Mouse (Mus musculus) kidney, embryonic 16.5 days (tissue): ENCODE measurements around the gene Map4k5. TPM values are rescaled to one million over a fixed set of nuclear protein-coding genes. Genes with fewer than 3 reads are reported as not detected.

Experiments used
- ATAC-seq: fragments of 200-750 bp; cut with Nextera tagmentation; 2 replicates; pipeline ENCODE4 v1.8.0; 2017; ENCODE audit warnings: moderate TSS enrichment; ENCODE audit not compliant: low FRiP score, low TSS enrichment
- H3K27ac ChIP-seq: fragments of 300-500 bp; sonication (generic); 2 replicates; pipeline ENCODE4 v1.5.1; 2014; ENCODE audit warnings: low read length
- H3K27me3 ChIP-seq: fragments of 300-500 bp; sonication (generic); 2 replicates; pipeline ENCODE4 v1.6.1; 2014; ENCODE audit warnings: low read length, control low read depth, mixed read lengths; ENCODE audit not compliant: insufficient read depth
- H3K36me3 ChIP-seq: fragments of 300-500 bp; sonication (generic); 2 replicates; pipeline ENCODE4 v1.6.1; 2014; ENCODE audit warnings: low read length, control low read depth, mixed read lengths; ENCODE audit not compliant: insufficient read depth
- H3K4me1 ChIP-seq: fragments of 300-500 bp; sonication (generic); 2 replicates; pipeline ENCODE4 v1.6.1; 2014; ENCODE audit warnings: low read length, control low read depth, mixed read lengths; ENCODE audit not compliant: insufficient read depth
- H3K4me2 ChIP-seq: fragments of 300-500 bp; sonication (generic); replicated peaks from 2 replicates; pipeline ENCODE4 v1.6.1; 2014; ENCODE audit warnings: low read depth, low read length
- H3K4me3 ChIP-seq: fragments of 300-500 bp; sonication (generic); 2 replicates; pipeline ENCODE4 v1.5.1; 2014; ENCODE audit warnings: mild to moderate bottlenecking, low read length
- H3K9ac ChIP-seq: fragments of 300-500 bp; sonication (generic); replicated peaks from 2 replicates; pipeline ENCODE4 v1.6.1; 2014; ENCODE audit warnings: low read length
- H3K9me3 ChIP-seq: fragments of 300-500 bp; sonication (generic); 2 replicates; pipeline ENCODE4 v1.6.1; 2016; ENCODE audit warnings: low read length, control low read depth
- WGBS: fragments of 180-500 bp; shearing (Covaris S2); extraction: QIAGEN DNeasy Blood & Tissue Kit; methylation state at CpG from one replicate; pipeline ENCODE4 v1.1.7; 2014; 5-methylcytosine and 5-hydroxymethylcytosine counted together
- polyA plus RNA-seq: library from polyadenylated mRNA; unstranded; fragments of >200 nt; fragmentation: Nextera tagmentation; extraction: Ambion mirVana; gene quantifications from 2 replicates; pipeline ENCODE4 v1.2.1, GENCODE M21; 2015

Gene Map4k5
- polyA plus RNA-seq, 1 experiment from 2014 or later, result 31.5 TPM

- Histone ChIP-seq H3K27ac (no peak overlapping the region), H3K9ac (no peak overlapping the region), H3K9me3 (no peaks in the 10 kb centered on the region), H3K4me3 (no peak overlapping the region), H3K36me3 (no peaks in the 10 kb centered on the region; the same call in 1 of the 2 replicates), H3K27me3 (no peaks in the 10 kb centered on the region), H3K4me2 (no peak overlapping the region), H3K4me1 (peaks cover 39% of the 10 kb centered on the region)
- 76% methylated on average over 2 of the region's 2 CpGs for WGBS
- ATAC-seq, result no peak
These were observed 131.4 kb downstream of the Map4k5 start for GRCm38 (mm10) chr12:69761603-69762002.

DNA sequence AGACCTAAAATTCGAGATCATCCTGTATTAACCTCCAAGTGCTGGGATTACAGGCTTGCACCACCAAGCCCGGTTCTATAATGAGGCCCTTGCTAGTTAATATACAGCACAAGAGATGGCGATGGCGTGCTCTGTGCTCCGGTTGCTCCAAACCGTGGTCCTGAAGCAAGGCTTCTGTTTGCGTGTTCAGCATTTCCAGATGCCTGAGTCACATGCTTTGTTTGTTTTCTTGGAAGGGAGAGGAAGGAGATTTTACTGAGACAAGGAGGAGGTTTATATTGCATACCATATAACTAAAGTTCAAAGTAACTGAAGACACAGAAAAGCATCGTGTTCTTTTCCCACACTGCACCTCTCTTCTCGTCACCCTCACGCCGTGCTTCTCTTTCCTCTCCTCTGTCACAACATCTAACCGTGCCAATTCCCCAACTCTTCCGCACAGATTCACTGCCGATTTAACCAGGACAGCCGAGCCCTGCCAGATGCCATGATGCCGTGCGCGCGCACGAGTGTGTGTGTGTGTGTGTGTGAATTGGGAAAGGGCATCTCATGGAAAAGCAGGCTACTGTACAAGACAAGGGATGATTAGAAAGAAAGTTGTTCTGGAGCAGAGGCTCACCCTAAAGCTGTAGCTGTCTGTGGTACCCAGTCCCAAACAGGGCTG lies 132.1 kb downstream of the Map4k5 start:
- Histone ChIP-seq H3K9ac (no peak overlapping the region), H3K4me2 (no peak overlapping the region), H3K27me3 (no peaks in the 10 kb centered on the region), H3K9me3 (no peaks in the 10 kb centered on the region), H3K4me3 (no peak overlapping the region), H3K4me1 (peaks cover 32% of the 10 kb centered on the region), H3K27ac (peak overlapping the region; percentile 36; the same call in 1 of the 2 replicates), H3K36me3 (no peaks in the 10 kb centered on the region; the same call in 1 of the 2 replicates)
- no peak; the same call in 1 of the 2 replicates for ATAC-seq
- WGBS, result 74% methylated on average over 20 of the region's 20 CpGs

- no peaks in the 10 kb centered on the region; the same call in 1 of the 2 replicates for H3K36me3 ChIP-seq
- H3K4me1 ChIP-seq, result peaks cover 27% of the 10 kb centered on the region
- WGBS, result 19% methylated on average over 6 of the region's 6 CpGs
- H3K9ac ChIP-seq, result no peak overlapping the region
- no peaks in the 10 kb centered on the region for H3K27me3 ChIP-seq
- no peak overlapping the region for H3K4me3 ChIP-seq
- no peak for ATAC-seq
- 0 out of 2 replicates have a peak overlapping the region, but pooled peaks have one; percentile 7 for H3K4me2 ChIP-seq
- peak overlapping the region; percentile 71 for H3K27ac ChIP-seq
- no peaks in the 10 kb centered on the region for H3K9me3 ChIP-seq
These were observed 133.0 kb downstream of the Map4k5 start for GRCm38 (mm10) chr12:69760014-69760413.

- Histone ChIP-seq H3K4me1 (peaks cover 27% of the 10 kb centered on the region), H3K4me2 (peak overlapping the region; percentile 56; the same call in 1 of the 2 replicates), H3K4me3 (no peak overlapping the region), H3K9me3 (no peaks in the 10 kb centered on the region), H3K27ac (peak overlapping the region; percentile 88), H3K9ac (0 out of 2 replicates have a peak overlapping the region, but pooled peaks have one; percentile 4), H3K27me3 (no peaks in the 10 kb centered on the region), H3K36me3 (no peaks in the 10 kb centered on the region; the same call in 1 of the 2 replicates)
- 36% methylated on average over 7 of the region's 7 CpGs for WGBS
- ATAC-seq, result no peak
These were observed 133.6 kb downstream of the Map4k5 start for GRCm38 (mm10) chr12:69759267-69759885.

DNA sequence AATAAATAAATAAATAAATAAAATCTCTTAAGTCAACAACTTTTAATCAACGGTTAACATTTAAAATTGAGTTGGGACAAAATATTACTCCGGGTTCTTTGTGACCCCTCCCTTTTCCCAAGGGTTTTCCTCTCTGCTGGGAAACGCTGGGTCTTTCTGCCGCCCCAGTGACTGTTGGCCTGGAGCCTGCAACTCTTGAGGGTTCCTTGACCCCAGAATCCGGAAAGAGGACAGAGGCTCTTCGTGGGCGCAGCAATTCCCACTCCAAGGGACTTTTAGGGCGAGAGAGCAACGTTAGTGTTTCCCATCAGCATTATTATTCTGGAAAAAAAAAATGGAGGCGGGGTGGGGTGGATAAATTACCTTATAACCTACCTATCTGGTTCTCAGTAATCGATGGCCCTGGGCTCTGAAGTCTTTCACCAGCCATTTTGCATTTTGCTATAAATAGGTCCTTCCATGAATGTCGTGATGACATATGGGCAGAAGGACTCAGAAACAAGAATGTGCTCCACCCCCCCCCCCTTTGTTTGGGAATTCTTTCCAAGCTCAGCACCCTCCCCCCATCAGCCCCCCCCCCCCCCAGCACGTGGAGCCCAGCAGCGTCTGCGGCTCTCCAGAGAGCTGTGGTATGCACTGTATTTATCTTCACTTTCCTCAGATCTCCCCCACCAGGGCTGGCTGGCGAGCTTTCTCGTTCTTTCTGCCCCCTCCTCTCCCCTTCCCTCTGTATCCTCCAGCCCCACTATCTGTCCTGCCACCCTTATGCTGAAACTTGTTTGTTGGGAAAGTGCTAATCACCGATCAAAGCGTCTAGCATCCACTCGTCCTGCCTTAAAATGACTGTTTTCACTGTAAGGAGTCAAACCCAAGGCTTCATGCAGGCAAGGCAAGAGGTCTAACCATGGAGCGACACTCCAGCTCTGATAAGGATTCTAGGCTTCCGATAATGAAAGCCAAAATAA lies 134.5 kb downstream of the Map4k5 start:
- Histone ChIP-seq H3K27ac (peak overlapping the region; percentile 88), H3K4me2 (peak overlapping the region; percentile 56), H3K4me1 (peaks cover 27% of the 10 kb centered on the region), H3K36me3 (no peaks in the 10 kb centered on the region; the same call in 1 of the 2 replicates), H3K9ac (0 out of 2 replicates have a peak overlapping the region, but pooled peaks have one; percentile 4), H3K4me3 (peak overlapping the region; percentile 24), H3K9me3 (no peaks in the 10 kb centered on the region), H3K27me3 (no peaks in the 10 kb centered on the region)
- 8% methylated on average over 22 of the region's 22 CpGs for WGBS
- peak; percentile 59 for ATAC-seq

GRCm38 (mm10) chr12:69757418-69758141 lies 135.4 kb downstream of the Map4k5 start:
- Histone ChIP-seq H3K9me3 (no peaks in the 10 kb centered on the region), H3K4me3 (peak overlapping the region; percentile 24), H3K4me1 (peaks cover 27% of the 10 kb centered on the region), H3K27me3 (no peaks in the 10 kb centered on the region), H3K4me2 (peak overlapping the region; percentile 56), H3K27ac (peak overlapping the region; percentile 78), H3K36me3 (no peaks in the 10 kb centered on the region; the same call in 1 of the 2 replicates), H3K9ac (peak overlapping the region; percentile 41)
- ATAC-seq, result peak; percentile 93
- whole genome bisulfite sequencing, result 5% methylated on average over 22 of the region's 22 CpGs

GRCm38 (mm10) chr12:69756015-69756414 lies 137.0 kb downstream of the Map4k5 start:
- 78% methylated on average over 5 of the region's 5 CpGs for whole genome bisulfite sequencing
- Histone ChIP-seq H3K4me2 (no peak overlapping the region), H3K9ac (no peak overlapping the region), H3K27me3 (no peaks in the 10 kb centered on the region), H3K9me3 (no peaks in the 10 kb centered on the region), H3K36me3 (no peaks in the 10 kb centered on the region), H3K27ac (no peak overlapping the region), H3K4me1 (peaks cover 39% of the 10 kb centered on the region), H3K4me3 (no peak overlapping the region)
- ATAC-seq, result no peak

- Histone ChIP-seq H3K4me3 (no peak overlapping the region), H3K27ac (no peak overlapping the region), H3K36me3 (0 out of 2 replicates have a peak, but pooled peaks cover 4% of the 10 kb centered on the region), H3K9ac (no peak overlapping the region), H3K4me2 (no peak overlapping the region), H3K4me1 (peaks cover 24% of the 10 kb centered on the region), H3K9me3 (no peaks in the 10 kb centered on the region), H3K27me3 (no peaks in the 10 kb centered on the region)
- ATAC-seq, result no peak
- WGBS, result 81% methylated on average over 5 of the region's 5 CpGs
These were observed 139.1 kb downstream of the Map4k5 start for GRCm38 (mm10) chr12:69753936-69754335.
